Mouse (Mus musculus) kidney, adult 2 months (tissue): Measurements from ENCODE around the gene Col4a3.

Source experiments
- CTCF ChIP-seq: fragments of 200-500 bp; conservative IDR thresholded peaks from 2 replicates; pipeline ENCODE4 v1.5.1; 2011; ENCODE audit warnings: low read depth, mild to moderate bottlenecking, control low read depth, low read length, moderate library complexity, mixed read lengths; ENCODE audit not compliant: insufficient read depth, insufficient read length
- POLR2A ChIP-seq: fragments of 200-500 bp; IDR thresholded peaks from one replicate; pipeline ENCODE4 v1.6.1; 2011; ENCODE audit warnings: low read depth, low read length, control low read depth

- TF ChIP-seq CTCF, result no peak
- no peak for TF ChIP-seq POLR2A
These were observed 25.4 kb downstream of the Col4a3 start for GRCm38 (mm10) chr1:82612061-82612660.
